Mouse (Mus musculus) neural tube, embryonic 11.5 days (tissue): Measurements from ENCODE around the gene Ppp1r15a. TPM values are rescaled to one million over a fixed set of nuclear protein-coding genes. Genes with fewer than 3 reads are reported as not detected.

Source experiments
- ATAC-seq: fragments of 200-750 bp; cut with Nextera tagmentation; 2 replicates; pipeline ENCODE4 v1.8.0; 2017; ENCODE audit warnings: moderate number of reproducible peaks, mild to moderate bottlenecking, moderate TSS enrichment, moderate library complexity; ENCODE audit not compliant: insufficient read depth, low FRiP score, low TSS enrichment
- DNase-seq: peaks from one replicate; pipeline ENCODE4 v3.0.0-alpha.2; 2015; ENCODE audit warnings: low spot score
- H3K27ac ChIP-seq: fragments of 300-500 bp; sonication (generic); 2 replicates; pipeline ENCODE4 v1.5.1; 2014; ENCODE audit warnings: low read depth, mild to moderate bottlenecking, low read length
- H3K27me3 ChIP-seq: fragments of 300-500 bp; sonication (generic); 2 replicates; pipeline ENCODE4 v1.6.1; 2014; ENCODE audit warnings: mild to moderate bottlenecking, low read length, mixed read lengths; ENCODE audit not compliant: control insufficient read depth, insufficient read depth
- H3K36me3 ChIP-seq: fragments of 300-500 bp; sonication (generic); 2 replicates; pipeline ENCODE4 v1.6.1; 2014; ENCODE audit warnings: mild to moderate bottlenecking, low read length, moderate library complexity, mixed read lengths; ENCODE audit not compliant: control insufficient read depth, insufficient read depth
- H3K4me1 ChIP-seq: fragments of 300-500 bp; sonication (generic); 2 replicates; pipeline ENCODE4 v1.6.1; 2014; ENCODE audit warnings: low read length, mixed read lengths; ENCODE audit not compliant: control insufficient read depth, insufficient read depth
- H3K4me2 ChIP-seq: fragments of 300-500 bp; sonication (generic); 2 replicates; pipeline ENCODE4 v1.6.1; 2014; ENCODE audit warnings: low read depth, mild to moderate bottlenecking, moderate library complexity
- H3K4me3 ChIP-seq: fragments of 300-500 bp; sonication (generic); 2 replicates; pipeline ENCODE4 v1.5.1; 2014; ENCODE audit warnings: low read depth, low read length
- H3K9ac ChIP-seq: fragments of 300-500 bp; sonication (generic); 2 replicates; pipeline ENCODE4 v1.6.1; 2014; ENCODE audit warnings: mild to moderate bottlenecking, low read length
- H3K9me3 ChIP-seq: fragments of 300-500 bp; sonication (generic); 2 replicates; pipeline ENCODE4 v1.6.1; 2016; ENCODE audit warnings: low read length; ENCODE audit not compliant: control insufficient read depth
- WGBS: fragments of 180-500 bp; shearing (Covaris S2); extraction: QIAGEN DNeasy Blood & Tissue Kit; methylation state at CpG from one replicate; pipeline ENCODE4 v1.1.7; 2014; 5-methylcytosine and 5-hydroxymethylcytosine counted together
- polyA plus RNA-seq: library from polyadenylated mRNA; unstranded; fragments of >200 nt; fragmentation: Nextera tagmentation; extraction: Ambion mirVana; gene quantifications from 2 replicates; pipeline ENCODE4 v1.2.1, GENCODE M21; 2014

The Ppp1r15a gene
- polyA plus RNA-seq, 1 experiment from 2014 or later = 17.7 TPM

DNA sequence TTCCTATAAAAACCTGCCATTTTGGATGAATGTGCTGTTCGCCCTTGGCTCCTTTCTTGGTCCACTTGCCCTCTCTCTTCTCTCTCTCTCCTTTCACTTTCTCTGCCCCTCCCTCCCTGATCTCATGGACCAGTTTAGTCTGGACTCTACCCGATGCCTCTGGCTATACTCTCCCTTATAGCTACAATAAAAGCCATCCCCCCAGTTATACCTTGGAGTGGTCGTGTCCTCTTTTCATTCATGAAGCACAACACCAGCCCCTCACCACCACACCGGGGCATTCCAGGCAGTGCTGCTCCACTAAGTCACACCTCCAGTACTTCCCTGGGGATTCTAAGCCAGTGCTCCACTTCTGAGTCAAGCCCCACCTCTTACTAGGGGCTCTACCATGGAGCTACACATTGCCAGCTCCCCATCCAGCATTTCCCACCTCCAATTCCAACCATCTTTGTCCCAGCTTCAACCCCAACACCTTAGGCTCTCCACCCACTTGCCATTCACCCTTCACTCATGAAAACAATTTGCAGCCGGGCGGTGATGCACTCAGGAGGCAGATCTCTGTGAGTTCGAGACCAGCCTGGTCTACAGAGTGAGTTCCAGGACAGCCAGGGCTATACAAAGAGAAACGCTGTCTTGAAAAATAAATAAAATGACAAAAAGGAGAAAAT is 41.2 kb upstream of the Ppp1r15a start:
- no peak overlapping the region for H3K27ac ChIP-seq
- H3K9ac ChIP-seq = peak overlapping the region; percentile 41; the same call in 1 of the 2 replicates
- no peaks in the 10 kb centered on the region for H3K9me3 ChIP-seq
- H3K27me3 ChIP-seq = no peaks in the 10 kb centered on the region
- no peak overlapping the region for H3K4me3 ChIP-seq
- H3K36me3 ChIP-seq = no peaks in the 10 kb centered on the region
- ATAC-seq (no peak), DNase-seq (no peak)
- WGBS = 70% methylated on average over 8 of the region's 8 CpGs
- H3K4me1 ChIP-seq = peaks cover 15% of the 10 kb centered on the region
- H3K4me2 ChIP-seq = no peak overlapping the region

DNA sequence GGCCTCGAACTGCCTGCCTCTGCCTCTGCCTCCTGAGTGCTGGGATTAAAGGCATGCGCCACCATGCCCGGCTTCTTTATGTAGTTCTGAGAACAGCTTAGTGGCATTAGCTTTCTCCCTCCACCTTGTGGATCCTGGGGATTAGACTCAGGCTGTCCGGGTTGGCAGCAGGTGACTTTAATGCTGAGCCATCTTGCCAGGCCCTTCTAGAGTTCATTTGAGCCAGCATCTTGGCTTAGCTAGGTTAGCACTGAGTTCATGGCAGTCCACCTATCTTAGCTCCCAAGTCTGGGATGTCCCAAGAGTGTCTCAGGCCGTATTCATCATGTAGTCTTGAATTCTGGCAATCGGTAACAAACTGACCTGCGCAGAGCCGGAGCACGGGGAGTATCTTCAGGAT is 39.4 kb upstream of the Ppp1r15a start:
- Histone ChIP-seq H3K9me3 (no peaks in the 10 kb centered on the region), H3K27me3 (no peaks in the 10 kb centered on the region), H3K4me2 (no peak overlapping the region), H3K27ac (no peak overlapping the region), H3K9ac (no peak overlapping the region), H3K4me1 (peaks cover 8% of the 10 kb centered on the region; the same call in 1 of the 2 replicates), H3K4me3 (no peak overlapping the region), H3K36me3 (no peaks in the 10 kb centered on the region)
- no peak for ATAC-seq
- 94% methylated on average over 9 of the region's 9 CpGs for WGBS
- DNase-seq = no peak

DNA sequence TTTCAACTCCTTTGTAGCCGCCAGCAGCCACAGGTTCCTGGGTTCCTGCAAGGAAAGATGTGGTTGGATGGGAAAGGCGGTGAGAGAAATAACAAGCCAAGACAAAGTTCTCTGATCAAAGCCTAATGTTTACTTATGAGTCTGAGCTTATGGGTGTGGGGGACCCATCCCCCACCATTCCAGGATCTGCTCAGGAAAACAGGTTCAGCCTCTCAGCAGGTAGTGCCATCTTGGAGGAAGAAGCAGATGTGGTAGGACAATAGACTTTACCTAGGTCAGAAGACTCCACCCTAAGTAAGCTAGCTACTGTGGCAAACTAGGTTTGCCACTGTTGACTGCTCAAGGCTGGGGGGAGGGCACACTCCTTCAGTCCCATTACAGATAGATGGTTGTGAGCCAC is 38.7 kb upstream of the Ppp1r15a start:
- Histone ChIP-seq H3K4me3 (no peak overlapping the region), H3K4me1 (peaks cover 8% of the 10 kb centered on the region; the same call in 1 of the 2 replicates), H3K27me3 (no peaks in the 10 kb centered on the region), H3K4me2 (no peak overlapping the region), H3K9me3 (no peaks in the 10 kb centered on the region), H3K27ac (no peak overlapping the region), H3K9ac (no peak overlapping the region), H3K36me3 (no peaks in the 10 kb centered on the region)
- WGBS = 92% methylated on average over 2 of the region's 2 CpGs
- DNase-seq (no peak), ATAC-seq (no peak)

DNA sequence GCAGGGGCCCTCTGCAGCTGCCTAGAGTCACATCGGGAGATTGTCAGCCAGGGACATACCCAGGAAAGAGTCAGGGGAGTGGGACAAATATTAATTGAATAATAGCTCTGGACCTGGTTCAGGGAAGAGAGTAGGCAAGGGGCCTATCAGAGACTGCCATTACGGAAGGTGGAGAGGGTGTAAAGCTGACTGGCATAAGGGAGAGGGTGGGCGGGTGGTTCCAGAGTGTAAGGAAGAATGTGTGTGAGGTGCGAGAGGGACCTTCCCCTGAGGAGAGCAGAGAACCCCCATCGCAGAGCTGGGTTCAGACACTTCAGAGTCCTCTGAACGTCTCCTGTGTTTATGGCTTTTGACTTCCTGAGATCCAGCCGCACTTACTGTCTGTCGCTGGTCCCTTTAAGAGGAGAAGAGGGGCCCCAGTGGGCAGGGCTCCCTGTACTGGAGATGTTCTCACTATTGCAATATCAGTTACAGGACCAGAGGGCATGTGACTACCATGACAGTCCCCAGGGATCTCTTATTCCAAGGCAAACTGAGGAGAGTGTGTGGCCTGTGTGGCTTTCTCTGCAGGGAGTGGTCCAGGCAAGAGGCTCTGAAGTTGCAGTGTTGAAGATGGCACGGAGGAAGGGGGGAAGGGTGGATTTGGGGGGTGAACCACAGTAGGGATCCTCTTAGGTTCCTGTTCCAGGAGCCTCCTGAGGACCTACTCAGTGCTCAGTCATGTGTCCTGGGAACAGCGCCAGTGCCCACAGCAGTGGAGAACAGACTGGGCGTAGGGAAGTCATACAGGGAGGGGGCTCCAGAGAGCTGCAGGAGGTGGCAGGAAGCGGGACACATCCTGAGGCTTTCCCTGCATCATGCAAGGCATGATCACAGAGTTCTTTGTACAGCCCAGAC is 35.8 kb upstream of the Ppp1r15a start:
- no peak overlapping the region for H3K9ac ChIP-seq
- H3K4me3 ChIP-seq = no peak overlapping the region
- H3K4me1 ChIP-seq = no peaks in the 10 kb centered on the region
- DNase-seq = no peak
- ATAC-seq = no peak
- no peaks in the 10 kb centered on the region for H3K27me3 ChIP-seq
- WGBS = 51% methylated on average over 12 of the region's 12 CpGs
- no peaks in the 10 kb centered on the region for H3K36me3 ChIP-seq
- H3K4me2 ChIP-seq = no peak overlapping the region
- H3K27ac ChIP-seq = 0 out of 2 replicates have a peak overlapping the region, but pooled peaks have one; percentile 35
- no peaks in the 10 kb centered on the region for H3K9me3 ChIP-seq

DNA sequence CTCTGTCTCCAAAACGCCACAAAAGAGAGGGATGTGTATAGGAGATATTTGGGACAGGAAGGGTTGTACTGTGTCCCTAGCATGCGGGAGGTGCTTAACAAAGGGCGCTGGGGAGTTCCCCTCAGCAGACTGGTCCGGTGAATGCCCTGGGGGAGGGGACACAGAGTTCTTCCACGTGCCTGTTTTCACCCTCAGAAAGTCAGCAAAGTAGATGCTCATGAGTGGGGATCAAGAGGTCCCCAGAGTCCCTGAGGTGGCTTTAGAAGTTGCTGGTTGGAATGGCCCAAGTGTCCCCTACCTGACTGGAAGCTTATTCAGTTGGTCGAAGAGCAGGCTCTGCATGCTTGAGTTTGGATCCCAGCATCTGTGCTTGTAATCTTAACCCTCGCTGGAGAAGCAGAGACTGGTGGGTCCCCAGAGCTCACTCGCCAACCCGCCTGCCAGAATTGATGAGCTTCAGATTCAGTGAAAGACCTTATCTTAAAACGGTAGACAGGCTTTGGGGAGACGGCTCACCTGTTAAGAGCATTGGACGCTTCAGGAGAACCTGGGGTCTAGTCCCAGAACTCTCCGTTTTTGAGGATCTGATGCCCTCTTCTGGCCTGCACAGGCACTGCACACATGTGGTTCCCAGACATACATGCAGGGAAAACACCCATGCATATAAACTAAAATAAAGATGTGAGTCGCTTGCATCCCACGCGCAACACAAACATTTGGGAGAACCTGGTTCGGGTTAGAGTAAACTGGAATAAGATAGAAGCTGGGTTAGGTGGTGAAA is 35.0 kb upstream of the Ppp1r15a start:
- WGBS = 31% methylated on average over 17 of the region's 17 CpGs
- H3K9me3 ChIP-seq = no peaks in the 10 kb centered on the region
- H3K27ac ChIP-seq = no peak overlapping the region
- H3K9ac ChIP-seq = no peak overlapping the region
- H3K36me3 ChIP-seq = no peaks in the 10 kb centered on the region
- H3K4me1 ChIP-seq = no peaks in the 10 kb centered on the region
- ATAC-seq (no peak), DNase-seq (peak; percentile 66)
- no peaks in the 10 kb centered on the region for H3K27me3 ChIP-seq
- H3K4me2 ChIP-seq = no peak overlapping the region
- no peak overlapping the region for H3K4me3 ChIP-seq

DNA sequence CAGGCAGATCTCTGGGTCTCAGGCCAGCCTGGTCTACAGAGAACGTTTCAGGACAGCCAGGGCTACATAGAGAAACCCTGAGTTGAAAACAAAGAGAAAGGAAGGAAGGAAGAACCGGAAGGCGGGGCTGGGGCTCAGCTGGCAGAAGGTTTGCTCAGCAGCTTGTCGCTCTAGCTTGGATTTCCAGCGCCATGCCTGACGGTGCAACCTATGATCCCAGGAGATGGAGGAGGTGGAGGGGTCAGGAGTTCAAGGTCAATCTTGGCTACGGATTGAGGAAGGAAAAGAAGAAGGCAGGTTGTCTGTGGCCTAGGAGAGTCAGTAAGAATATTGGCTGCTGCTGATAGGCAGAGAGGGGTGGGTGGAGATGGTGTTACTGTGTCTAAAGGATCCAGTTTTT is 34.2 kb upstream of the Ppp1r15a start:
- no peaks in the 10 kb centered on the region for H3K4me1 ChIP-seq
- H3K9me3 ChIP-seq = no peaks in the 10 kb centered on the region
- DNase-seq = no peak
- no peak overlapping the region for H3K9ac ChIP-seq
- H3K4me2 ChIP-seq = no peak overlapping the region
- no peaks in the 10 kb centered on the region for H3K36me3 ChIP-seq
- no peak overlapping the region for H3K27ac ChIP-seq
- ATAC-seq = no peak
- WGBS = 82% methylated on average over 7 of the region's 7 CpGs
- no peak overlapping the region for H3K4me3 ChIP-seq
- H3K27me3 ChIP-seq = no peaks in the 10 kb centered on the region

DNA sequence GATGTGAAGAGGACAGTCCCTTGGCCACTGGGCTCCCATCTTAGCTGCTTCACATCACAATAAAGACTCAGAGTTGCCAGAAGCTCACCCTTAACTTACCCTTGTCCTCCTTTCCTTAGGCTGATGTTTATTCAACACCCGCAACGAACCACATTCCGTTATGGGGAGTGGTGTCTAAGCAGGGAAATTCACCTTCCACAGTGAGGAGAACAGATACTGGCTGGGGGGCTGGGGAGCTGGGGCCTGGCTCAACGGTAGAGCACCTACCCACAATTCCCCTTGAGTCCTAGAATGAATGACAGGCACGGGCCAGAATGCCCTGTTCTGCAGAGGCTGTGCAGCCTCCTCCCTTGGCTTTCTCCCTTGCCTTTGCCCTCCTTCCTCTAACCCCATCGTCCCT is 32.8 kb upstream of the Ppp1r15a start:
- DNase-seq (no peak), ATAC-seq (no peak)
- H3K4me3 ChIP-seq = no peak overlapping the region
- H3K36me3 ChIP-seq = no peaks in the 10 kb centered on the region
- no peaks in the 10 kb centered on the region for H3K27me3 ChIP-seq
- H3K4me1 ChIP-seq = no peaks in the 10 kb centered on the region
- no peak overlapping the region for H3K27ac ChIP-seq
- no peak overlapping the region for H3K4me2 ChIP-seq
- H3K9me3 ChIP-seq = no peaks in the 10 kb centered on the region
- no peak overlapping the region for H3K9ac ChIP-seq
- 62% methylated on average over 6 of the region's 6 CpGs for WGBS

DNA sequence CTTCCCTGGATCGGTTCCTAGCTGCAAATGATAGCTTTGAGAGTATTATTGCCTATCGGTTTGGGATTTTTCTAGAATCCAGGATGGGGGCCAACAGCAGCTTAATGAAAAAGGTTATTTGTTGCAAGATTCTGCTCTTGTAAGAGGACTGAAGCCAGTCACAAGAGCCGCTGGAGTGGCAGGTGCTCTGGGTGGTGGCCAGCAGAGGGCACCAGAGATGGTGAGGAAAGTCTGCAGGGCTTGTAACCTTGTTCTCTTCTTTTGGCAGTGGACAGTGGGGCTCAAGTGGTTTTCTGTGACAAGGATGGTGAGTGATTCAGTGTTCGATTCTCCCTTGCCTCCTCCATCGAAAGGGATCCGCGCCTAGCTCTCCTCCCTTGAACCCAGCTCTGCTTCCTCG is 29.7 kb upstream of the Ppp1r15a start:
- no peak overlapping the region for H3K27ac ChIP-seq

More for the DNA sequence above, 29.7 kb upstream of the Ppp1r15a start:
- DNase-seq (peak; percentile 83), ATAC-seq (no peak)
- H3K4me1 ChIP-seq = no peaks in the 10 kb centered on the region
- no peaks in the 10 kb centered on the region for H3K27me3 ChIP-seq
- no peak overlapping the region for H3K4me3 ChIP-seq
- no peaks in the 10 kb centered on the region for H3K36me3 ChIP-seq
- H3K4me2 ChIP-seq = no peak overlapping the region
- H3K9me3 ChIP-seq = no peaks in the 10 kb centered on the region
- no peak overlapping the region for H3K9ac ChIP-seq
- WGBS = 28% methylated on average over 8 of the region's 8 CpGs
